Mouse (Mus musculus) kidney, postnatal 10 days (tissue): ENCODE results near the gene 4930505A04Rik.
"Not testable (repeated sequence)": the region's sequence is repeated elsewhere in the genome, so short reads cannot be mapped to it uniquely, and the experiment has no call there.

Source experiments
- DNase-seq: peaks from one replicate; pipeline ENCODE4 v3.0.0; 2021; ENCODE audit warnings: mixed read lengths

The 4930505A04Rik gene

DNA sequence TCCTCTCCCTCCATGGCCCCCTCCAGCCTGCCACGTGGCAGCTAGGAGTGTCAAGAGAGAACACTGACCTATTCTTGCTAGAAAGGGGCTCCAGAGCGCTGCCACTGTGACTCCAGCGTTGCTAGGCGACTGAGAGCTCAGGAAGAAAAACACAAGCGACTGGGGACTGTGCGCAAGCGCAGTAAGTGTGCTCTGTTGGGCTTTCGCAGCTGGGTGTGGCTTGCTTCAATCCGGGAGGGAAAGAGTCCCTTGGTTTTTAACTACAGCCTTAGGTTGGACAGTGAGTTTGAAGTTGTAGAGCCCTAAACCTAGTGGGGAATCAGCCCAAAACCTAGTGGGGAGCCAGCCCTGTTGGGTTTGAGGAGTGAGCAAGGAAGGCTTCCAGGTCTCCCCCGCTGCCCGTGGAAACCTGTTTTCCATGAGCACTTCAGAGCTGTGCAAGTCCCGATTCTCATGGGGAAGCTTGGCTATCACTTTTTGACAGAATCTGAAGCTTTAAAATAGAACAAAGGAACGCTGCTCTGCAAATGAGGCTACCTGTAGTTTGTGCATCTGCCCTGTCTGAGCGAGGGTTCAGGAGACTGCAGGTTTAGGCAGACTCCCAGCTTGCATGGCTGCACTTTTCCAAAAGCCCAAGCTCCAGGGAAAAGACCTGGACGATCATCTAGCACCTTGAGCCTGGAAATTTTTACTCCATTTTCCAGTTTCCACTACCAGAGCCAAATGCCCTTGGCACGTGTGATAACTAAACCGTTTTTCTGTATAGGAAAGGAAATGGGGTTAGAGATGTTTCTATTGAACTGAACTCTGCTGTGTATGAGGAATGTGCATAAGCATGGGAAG, at the start of gene 4930505A04Rik:
4930505A04Rik (minus strand) TSS at position 77 of the 843 bp plus-strand sequence.
- DNase-seq: peak; percentile 92

DNA sequence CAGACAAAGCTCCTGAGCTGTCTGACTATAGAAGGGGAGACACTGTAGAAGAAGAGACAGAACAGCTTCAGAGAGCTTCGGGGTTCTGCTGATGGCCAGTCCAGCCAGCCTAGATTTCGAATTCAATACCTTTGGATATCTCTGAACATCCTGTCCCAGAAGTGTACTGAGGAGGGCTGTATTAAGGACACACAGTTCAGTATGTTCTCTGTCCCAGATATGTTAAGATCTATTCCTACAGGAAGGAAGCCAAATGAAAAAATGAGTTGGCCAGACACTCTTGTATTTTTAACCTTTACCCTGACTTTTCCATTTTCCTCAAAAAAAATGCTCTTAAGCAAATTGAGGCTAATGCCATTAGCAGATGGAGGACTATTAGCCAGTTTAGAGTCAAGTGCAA, 45.5 kb upstream of the 4930505A04Rik start:
- no peak for DNase-seq

DNA sequence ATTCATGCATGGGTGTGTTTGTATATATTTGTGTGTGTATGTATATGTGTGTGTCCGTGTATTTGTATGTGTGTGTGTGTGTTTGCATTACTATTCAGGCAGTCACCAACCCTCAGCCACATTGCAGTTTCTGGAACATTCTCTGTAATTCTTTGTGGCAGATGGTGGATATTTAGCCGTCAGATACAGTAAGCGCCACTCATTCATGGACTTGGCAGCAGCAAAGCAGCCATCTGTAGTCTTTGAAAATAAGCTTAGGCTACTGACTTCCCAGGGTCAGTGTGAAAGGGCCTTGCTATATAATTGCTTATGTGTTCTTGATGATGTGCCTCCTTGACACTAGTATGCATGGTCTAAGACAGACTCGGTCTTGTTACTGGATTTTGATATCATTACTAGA, 36.6 kb upstream of the 4930505A04Rik start:
- DNase-seq: no peak

DNA sequence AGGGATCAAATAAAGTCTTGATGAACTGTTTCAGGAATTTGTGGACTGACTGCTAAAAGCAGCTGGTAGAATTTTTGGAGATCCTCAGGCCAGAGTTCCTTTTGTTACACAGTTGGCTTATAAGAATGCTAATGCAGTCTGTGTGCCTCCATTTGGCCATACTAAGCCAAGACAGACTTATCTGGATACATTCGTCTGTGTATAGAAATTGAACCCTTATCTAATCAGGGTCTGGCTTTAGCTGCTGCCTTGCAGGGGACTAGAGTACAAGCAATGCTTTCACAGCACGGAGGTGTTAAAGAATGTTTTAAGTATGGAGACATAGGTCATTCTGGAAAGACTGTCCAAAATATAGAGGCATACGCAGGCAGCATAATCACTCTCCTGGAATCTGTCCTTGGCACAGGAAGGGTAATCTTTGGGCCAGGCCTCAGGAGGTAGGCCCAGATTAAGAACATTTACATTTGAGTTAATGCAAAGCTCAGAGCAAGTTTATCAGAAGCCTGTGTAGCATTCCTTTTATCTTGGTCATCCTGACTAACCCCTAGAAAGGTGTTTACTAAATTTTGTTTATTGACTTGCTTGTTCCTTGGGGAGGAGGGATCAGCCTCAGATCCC, 27.2 kb upstream of the 4930505A04Rik start:
- DNase-seq: no peak

DNA sequence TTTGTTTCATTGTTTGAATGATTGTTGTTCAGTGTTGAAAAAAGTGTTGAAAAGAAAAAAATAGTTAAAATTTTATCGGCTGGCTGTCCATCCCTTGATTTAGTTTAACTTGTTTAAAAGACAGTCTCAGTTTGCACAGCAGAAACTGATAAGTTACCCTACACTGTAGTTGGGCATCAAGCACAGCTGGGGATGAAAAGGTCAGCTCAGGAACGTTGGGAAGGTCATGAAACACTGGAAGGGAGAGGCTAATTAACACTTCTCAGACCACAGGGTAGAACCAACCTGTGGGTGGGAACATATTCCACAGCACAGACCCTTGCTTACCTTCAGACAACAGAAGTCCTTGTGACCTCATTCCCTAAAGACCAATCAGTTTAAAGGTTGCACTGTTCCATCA, 25.5 kb upstream of the 4930505A04Rik start:
- DNase-seq: no peak

DNA sequence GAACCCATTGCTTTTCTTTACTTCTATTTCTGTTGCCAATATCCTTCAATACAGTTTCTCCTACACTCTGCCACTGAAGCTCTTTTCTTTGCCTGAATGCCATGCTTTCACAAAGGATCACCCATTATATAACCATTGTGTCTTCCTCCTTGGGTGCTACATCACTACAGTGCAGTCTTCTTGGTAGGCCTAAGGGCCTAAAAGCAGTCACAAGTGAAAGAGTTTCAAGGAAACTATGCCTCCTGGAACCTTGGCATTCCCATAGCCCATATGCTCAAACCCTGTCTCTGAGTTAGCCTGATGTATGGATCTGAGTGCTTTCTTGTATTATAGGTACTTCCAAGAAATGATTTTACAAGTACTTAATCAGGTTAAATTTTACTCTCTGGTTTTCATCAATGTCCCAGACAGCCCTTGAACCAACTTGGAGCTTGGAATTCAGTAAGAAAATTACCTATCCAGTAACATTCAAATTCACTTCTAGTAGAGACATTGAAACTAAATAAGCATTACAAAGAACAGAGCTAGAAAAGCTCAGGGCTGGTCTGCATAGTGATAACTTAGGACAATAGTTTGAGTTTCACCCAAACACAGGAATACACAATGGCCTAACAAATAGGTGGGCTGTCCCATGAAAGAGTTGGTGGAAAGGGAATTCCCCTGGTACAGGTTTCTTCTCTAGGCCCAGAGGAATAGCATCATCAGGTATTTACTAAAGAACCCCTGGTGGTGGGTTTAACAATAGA, 20.1 kb upstream of the 4930505A04Rik start:
- no peak for DNase-seq

DNA sequence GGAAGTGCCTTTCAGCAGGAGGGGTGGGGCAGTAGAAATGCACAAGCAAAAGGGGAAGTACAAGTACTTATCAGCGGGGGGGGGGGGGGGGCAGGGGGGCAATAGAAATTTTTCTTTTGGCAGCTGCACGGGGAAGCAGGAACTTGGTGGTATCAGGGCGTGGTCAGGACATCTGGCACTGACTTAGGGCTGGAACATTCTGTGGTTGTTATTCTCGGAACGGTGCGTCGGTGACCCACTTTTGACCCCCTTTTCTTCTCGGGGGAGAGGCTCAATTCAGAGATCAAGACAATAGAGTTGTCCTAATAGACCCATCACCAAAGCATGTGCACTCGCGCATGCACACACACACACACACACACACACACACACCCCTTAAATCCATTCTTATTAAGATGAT, 16.6 kb upstream of the 4930505A04Rik start:
- no peak for DNase-seq

DNA sequence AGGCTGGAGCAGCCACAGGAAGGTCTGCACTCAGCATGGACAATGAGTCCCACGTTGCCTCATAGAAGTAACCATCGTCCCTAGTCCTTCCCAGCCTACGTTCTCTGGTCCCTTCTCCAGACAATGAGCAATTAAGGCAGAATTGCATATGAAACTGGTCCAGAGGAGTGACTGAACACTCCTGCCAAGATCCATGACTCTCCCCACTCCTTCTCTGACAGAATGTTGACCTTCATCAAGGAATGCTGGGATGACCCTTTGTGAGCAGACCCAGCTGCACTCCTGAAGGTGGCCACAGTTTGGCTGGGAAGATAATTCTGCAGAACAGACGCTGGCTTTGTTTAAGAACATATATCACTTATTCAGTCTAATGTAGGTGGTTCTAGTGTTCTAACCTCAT, 11.7 kb upstream of the 4930505A04Rik start:
- DNase-seq: no peak

DNA sequence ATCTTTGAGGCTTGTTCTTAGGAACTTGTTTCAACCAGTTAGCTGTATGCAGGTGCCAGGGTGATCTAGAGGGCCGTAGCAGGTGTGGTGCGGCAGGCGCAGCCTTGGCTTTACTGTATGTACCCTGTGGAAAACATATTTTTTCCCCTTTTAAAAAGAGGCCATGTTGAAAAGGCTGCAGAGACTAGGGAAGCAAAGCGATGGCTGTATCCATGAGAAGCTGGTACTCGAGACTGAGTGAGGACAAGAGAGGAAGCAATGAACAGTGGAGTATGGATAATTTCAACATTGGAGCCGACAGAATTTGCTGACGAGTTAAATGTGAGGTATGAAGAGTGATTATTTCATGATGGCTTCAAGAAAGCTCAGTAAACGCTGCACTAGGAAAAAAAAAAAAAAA, 440 bp downstream of the 4930505A04Rik start:
- DNase-seq: no peak

DNA sequence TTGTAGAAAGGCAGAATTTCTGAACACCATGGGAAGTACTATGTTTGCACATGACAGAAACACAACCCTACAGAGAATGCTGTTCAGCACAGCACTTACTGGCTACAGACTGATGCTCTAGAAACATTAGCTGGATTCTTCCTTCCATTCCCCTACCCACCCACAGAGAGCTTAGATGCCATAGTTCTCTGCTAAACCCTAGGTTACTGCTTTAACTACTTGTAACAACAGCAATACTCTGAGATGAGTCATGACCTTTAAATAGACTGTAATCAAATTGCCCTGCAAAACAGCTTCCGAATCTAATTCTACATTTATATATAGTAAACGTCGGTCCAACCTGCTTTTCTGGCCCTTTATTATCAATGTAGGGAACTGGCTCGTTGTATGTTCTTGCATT, 17.3 kb downstream of the 4930505A04Rik start:
- DNase-seq: no peak

DNA sequence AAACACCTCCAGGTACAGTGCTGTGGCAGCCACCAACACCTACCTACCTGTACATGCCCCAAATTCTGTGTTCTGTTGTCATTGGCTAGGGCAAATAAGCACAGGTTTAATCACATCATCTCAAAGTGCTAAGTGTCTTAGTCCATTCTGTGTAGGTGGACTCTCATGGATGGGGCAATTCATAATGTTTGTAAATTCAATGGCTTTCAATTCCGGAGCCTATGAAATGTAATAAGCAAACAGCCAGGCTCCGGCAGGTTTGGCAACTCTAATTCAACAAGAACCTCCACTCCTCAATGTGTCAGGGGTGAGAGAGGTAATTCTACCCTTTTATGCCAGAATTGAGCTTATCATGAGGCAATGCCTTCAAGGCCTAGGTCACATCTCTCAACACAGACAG, 23.5 kb downstream of the 4930505A04Rik start:
- DNase-seq: no peak

DNA sequence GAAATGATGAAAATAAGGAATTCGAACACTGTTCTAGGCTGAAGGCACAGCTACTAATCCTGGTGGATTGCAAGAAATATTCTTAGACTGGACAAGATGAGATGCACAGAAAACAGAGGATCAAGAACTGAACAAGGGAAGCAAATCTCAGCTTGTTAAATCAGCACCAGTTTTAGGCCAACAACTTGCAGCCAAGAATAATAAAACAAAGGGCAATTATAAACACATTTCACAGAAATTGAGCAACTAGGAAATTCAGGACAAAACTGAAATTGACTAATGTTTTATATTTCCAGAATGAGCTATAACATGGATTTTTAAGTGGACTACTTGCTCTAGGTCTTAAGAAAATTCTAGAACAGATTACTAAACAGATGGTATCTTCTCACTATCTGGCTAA, 24.1 kb downstream of the 4930505A04Rik start:
- no peak for DNase-seq

DNA sequence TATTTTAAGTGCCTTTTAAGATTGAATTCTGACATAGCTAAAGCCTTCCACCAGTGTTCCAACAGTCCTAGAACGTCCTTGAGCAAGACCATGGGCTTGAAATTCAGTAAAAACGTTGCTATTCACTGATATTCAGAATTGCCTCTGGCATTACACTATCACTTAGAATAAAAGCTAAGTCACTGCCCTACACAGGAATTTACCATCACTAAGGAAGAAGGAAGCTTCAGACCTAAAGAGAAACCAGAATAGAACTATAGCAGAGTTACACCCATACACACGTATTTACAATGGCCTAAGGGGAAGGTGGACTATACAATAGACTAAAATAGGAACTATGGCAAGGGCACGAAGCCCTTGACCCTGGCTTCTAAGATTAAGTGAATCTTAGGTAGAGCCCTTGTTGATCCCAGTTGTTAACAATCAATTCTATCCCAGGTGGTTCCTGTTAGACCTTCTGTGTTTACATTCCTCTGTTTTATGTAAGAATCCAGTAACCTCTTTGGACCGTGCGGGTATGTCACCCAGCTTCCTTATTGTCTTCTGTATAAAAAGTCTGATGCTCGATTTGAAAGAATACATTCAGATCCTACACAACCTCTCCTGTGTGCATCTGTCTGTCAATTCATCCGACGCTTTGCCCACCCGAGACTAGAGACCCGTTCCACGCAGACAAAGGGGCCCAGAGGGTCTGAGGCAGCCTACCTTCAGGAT, 27.3 kb downstream of the 4930505A04Rik start:
- DNase-seq: not testable (repeated sequence)

DNA sequence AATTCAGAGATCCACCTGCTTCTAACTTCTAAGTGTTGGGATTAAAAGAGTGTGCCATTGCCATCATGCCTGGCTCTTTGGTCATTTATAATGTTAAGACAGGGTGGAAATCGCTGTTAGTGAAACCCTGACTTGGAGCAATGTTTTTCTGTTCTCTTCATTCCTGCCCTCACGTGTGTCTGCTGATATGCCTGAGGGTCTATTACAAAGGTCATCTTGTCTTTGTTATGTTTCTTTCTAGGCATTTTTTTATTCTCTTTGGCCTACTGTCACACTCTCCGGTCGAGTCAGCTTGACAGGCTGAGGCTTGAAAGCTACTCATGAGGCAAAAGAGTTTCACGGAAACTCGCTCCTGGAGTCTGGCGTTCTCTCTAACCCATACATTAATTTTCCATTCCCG, 27.9 kb downstream of the 4930505A04Rik start:
- no peak for DNase-seq

DNA sequence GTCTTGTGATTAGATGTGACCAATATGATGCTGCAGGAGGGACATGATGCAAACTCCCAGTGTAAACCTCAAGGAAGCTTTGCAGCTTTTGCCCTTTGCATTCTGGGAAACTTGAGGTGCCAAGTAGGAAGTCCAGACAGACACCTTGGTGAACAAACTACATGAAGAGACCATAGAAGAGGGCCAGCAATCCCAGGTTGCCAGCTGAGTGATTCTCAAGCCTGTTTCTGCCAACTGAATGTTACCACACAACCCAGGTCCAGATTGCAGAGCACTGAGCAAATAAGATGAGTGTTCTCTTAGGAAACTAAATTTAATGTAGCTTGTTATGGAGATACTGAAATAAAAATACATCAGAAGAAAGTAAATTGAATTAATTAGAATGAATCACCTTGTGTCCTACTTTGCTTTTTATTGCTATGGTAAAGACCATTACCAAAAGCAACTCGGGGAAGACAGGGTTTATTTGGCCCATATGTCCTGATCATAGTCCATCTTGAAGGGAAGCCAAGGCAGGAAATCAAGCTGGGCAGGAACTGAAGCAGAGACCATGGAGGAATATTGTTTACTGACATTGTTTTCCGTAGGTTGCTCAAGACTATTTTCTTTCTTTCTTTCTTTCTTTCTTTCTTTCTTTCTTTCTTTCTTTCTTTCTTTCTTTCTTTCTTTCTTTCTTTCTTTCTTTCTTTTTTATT, 38.2 kb downstream of the 4930505A04Rik start:
- no peak for DNase-seq

DNA sequence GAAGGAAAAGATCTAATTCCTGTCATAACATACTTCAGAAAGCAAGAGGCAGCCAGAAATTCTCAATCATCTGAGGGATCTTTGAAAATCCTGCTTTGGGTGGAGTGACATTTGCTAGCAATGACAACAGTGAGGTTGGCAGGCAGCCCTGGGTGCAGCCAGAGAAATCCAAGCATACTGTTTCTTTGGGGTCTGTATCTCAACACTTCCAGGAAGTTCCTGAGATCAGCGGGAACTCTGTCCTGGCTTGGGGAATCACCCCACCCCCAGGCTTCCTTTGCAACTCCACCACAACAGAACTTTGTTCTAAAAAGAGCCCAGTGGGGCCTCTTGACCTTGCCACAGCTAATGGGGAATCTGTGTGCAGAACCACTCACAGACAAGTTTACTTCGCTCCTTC, 66.0 kb downstream of the 4930505A04Rik start:
- DNase-seq: peak; percentile 68

DNA sequence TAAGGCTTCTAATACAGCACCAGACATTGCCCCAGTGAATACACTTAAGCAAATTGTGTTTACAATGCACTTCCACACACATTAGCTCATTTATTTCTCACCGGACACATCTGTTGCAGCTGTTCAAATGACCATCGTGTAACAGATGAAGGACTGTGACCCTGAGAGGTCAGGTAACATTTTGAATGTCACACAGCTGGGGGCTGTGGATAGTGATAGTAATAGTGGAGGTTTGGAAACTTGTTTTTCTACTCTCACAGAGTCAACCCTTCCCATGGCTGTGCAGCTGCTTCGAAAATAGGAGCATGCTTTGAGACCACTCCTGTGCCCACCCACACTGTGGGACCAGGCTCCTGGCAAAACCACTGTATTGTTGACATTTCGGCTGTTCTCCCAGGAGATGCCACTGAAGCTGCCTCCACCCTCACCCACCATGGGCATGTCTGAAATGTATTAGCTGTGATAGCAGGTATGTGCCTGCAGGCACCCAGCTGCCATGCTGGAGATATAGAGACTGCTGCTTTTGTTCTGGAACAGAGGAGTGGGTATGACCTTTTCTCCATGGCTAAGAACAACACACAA, 66.9 kb downstream of the 4930505A04Rik start:
- no peak for DNase-seq

DNA sequence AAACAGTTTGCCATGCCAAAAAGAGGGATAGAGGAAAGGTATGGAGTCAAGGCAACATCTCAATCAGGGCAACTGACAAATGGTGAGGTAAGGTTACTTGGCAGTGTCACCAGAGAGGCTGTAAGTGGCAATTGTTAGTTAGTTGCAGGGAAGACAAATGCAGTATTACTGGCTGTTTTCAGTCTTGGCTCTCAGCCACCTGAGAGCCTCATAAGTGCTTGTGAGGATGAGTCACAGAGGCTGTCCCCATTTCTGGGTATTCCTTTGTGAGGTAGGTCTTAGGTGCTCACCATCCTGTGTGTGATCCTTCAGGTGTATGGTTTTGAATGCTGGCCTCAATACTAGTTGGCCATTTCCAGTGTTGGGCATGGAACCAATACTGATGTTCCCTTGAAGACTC, 77.3 kb downstream of the 4930505A04Rik start:
- no peak for DNase-seq

DNA sequence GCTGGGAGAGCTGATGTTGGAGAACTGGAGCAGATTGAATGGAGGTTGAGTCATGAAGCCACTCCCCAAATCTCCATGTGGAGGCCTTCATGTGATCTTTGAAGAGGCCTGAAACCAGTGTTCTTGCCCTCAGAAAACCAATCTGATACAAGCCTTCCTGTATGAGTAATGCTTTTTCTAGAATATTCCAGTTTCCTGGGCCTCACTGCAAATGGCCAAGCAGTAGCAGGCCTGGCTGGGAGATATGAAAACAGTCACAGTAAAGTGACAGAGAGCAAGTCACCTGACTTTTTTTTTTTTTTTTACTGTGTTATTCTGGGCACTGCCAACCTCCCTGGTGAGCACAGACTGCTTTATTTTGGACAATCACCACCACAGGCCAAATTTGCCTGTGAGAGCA, 88.6 kb downstream of the 4930505A04Rik start:
- DNase-seq: no peak
